Mouse (Mus musculus) ES-E14 (cell line): Measurements from ENCODE around the gene Uxt.

Experiments used
- CHD2 ChIP-seq: IDR thresholded peaks from 2 replicates; pipeline ENCODE4 v1.6.1; 2014; ENCODE audit warnings: mild to moderate bottlenecking, low read depth, low read length, inconsistent platforms
- HCFC1 ChIP-seq: IDR thresholded peaks from 2 replicates; pipeline ENCODE4 v1.6.1; 2012; ENCODE audit warnings: low read length, inconsistent platforms, borderline replicate concordance; ENCODE audit not compliant: insufficient read depth
- MAFK ChIP-seq: IDR thresholded peaks from 2 replicates; pipeline ENCODE4 v1.6.1; 2014; ENCODE audit warnings: mild to moderate bottlenecking, low read depth, low read length, inconsistent platforms; ENCODE audit not compliant: insufficient read depth
- ZC3H11A ChIP-seq: IDR thresholded peaks from 2 replicates; pipeline ENCODE4 v1.6.1; 2012; ENCODE audit warnings: low read depth, mild to moderate bottlenecking, inconsistent platforms, low read length, borderline replicate concordance
- ZNF384 ChIP-seq: IDR thresholded peaks from 2 replicates; pipeline ENCODE4 v1.6.1; 2012; ENCODE audit warnings: low read depth, low read length, inconsistent platforms

- no peak for TF ChIP-seq ZNF384
- no peak for TF ChIP-seq MAFK
- no peak for TF ChIP-seq HCFC1
- TF ChIP-seq CHD2 = no peak
- TF ChIP-seq ZC3H11A = no peak
Measured at GRCm38 (mm10) chrX:20921366-20921765, 40.5 kb downstream of the Uxt start.
